Mouse (Mus musculus) G1E (cell line): ENCODE measurements around the gene Vangl2. TPM values are rescaled to one million over a fixed set of nuclear protein-coding genes. Genes with fewer than 3 reads are reported as not detected.

Source experiments
- ATAC-seq: 2 replicates; pipeline ENCODE4 v1.8.0; 2016; ENCODE audit warnings: mild to moderate bottlenecking; ENCODE audit not compliant: insufficient number of reproducible peaks, poor library complexity, low FRiP score, severe bottlenecking; ENCODE audit errors: extremely low read depth
- DNase-seq: peaks from one replicate; pipeline ENCODE4 v3.0.0; 2012; ENCODE audit warnings: low spot score
- H3K27me3 ChIP-seq: 2 replicates; pipeline ENCODE4 v1.6.1; 2012; ENCODE audit warnings: mild to moderate bottlenecking, low read length, inconsistent platforms; ENCODE audit not compliant: insufficient read depth
- H3K36me3 ChIP-seq: replicated peaks from 2 replicates; pipeline ENCODE3; 2012; ENCODE audit warnings: mild to moderate bottlenecking, inconsistent platforms
- H3K4me1 ChIP-seq: 2 replicates; pipeline ENCODE4 v1.6.1; 2012; ENCODE audit warnings: low read depth, low read length, inconsistent platforms, mixed read lengths; ENCODE audit not compliant: insufficient read depth
- H3K4me3 ChIP-seq: 2 replicates; pipeline ENCODE4 v1.5.1; 2012; ENCODE audit warnings: low read depth, mild to moderate bottlenecking, inconsistent platforms, low read length, moderate library complexity, mixed read lengths
- H3K9me3 ChIP-seq: replicated peaks from 2 replicates; pipeline ENCODE4 v1.6.1; 2012; ENCODE audit warnings: inconsistent platforms
- CTCF ChIP-seq: IDR thresholded peaks from 2 replicates; pipeline ENCODE4 v1.5.1; 2012; ENCODE audit warnings: low read depth, low read length, inconsistent platforms, mixed read lengths
- GATA1 ChIP-seq: IDR thresholded peaks from 2 replicates; pipeline ENCODE4 v1.6.1; 2012; ENCODE audit warnings: borderline replicate concordance, low read length, inconsistent platforms, mixed read lengths
- GATA2 ChIP-seq: IDR thresholded peaks from 2 replicates; pipeline ENCODE4 v1.6.1; 2012; ENCODE audit warnings: low read depth, low read length, inconsistent platforms, borderline replicate concordance
- POLR2AphosphoS5 ChIP-seq: IDR thresholded peaks from 2 replicates; pipeline ENCODE4 v1.6.1; 2012; ENCODE audit warnings: low read depth, low read length, inconsistent platforms; ENCODE audit not compliant: insufficient replicate concordance
- TAL1 ChIP-seq: conservative IDR thresholded peaks from 2 replicates; pipeline ENCODE4 v1.6.1; 2012; ENCODE audit warnings: low read depth, low read length, inconsistent platforms, mixed read lengths
- polyA plus RNA-seq: library from polyadenylated mRNA; stranded (reverse); fragments of >175 nt; gene quantifications from 2 replicates; pipeline ENCODE4 v1.2.3, GENCODE M21; 2012
- total RNA-seq, 2 experiments: library from RNA; stranded (forward) in 1 of 2; stranded (reverse) in 1 of 2; fragments of 200-1000 nt in 1 of 2; fragments of >200 nt in 1 of 2; fragmentation: Nextera tagmentation in 1 of 2; gene quantifications; 2 replicates each; pipeline ENCODE4 v1.2.3; 2014 to 2017

Vangl2 gene
- total and polyA plus RNA-seq, 3 experiments = 0.05 TPM; not detected in 2

DNA sequence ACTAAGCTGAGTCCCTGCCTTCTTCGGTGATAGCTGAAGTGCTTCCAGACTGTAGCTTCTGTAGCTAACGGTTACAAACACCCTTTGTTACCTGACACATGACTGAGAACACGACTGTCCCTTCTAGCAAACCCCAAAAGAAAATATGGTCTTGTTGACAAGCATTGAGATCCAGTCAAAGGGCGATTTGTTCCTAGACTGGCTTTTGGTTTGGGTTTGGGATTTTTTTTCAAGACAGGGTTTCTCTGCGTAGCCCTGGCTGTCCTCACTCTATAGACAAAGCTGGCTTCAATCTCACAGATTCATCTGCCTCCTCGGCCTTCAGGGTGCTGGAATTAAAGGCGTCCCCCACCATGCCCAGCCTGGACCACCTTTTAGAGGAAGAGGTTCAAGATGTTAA is 31.5 kb downstream of the Vangl2 start:
- 0 out of 2 replicates have a peak, but pooled peaks cover 2% of the 10 kb centered on the region for H3K9me3 ChIP-seq

DNA sequence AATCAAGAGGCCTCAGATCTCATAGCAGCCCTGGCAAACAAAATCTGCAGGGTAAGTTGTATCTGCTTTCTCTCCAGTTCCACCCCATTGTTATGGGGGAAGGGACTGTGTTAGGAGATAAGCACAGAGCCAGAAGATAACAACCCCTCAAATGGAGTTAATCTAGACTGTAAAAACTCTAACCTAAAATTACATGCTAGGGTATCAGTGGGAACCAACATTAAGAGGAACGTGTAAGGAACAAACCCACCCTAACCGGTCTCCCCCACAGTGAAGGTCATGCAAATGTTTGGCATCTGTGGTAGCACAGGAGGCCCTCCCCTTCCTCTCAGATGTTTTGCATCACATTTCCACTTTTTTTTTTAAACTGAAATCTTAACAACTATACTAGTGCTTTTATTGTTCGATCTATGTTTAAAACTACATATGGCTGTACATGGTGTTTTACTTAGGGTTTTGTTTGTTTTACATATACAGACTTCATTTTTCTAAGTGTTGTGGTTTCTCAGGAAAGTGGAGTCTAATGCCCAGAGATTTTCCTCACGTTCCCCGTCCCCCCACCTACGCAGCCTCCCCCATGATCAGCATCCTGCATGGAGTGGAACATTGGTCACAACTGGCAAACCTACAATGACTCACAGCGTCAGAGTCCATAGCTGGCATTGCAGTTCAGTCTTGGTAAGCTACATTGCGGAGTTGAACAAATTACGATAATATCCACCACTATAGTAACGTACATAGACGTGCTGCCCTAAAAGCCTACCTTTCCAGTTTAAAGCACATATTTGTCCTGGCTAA is 33.1 kb downstream of the Vangl2 start:
- DNase-seq (no peak), ATAC-seq (no peak)
- TF ChIP-seq GATA1 = no peak
- no peak for TF ChIP-seq GATA2
- TF ChIP-seq POLR2AphosphoS5 = no peak
- TF ChIP-seq CTCF = no peak
- TF ChIP-seq TAL1 = no peak

More for the DNA sequence above, 31.5 kb downstream of the Vangl2 start:
- no peak for DNase-seq
- no peaks in the 10 kb centered on the region for H3K36me3 ChIP-seq
- H3K4me1 ChIP-seq = no peaks in the 10 kb centered on the region
- ATAC-seq = no peak
- TF ChIP-seq GATA2 (no peak), GATA1 (no peak), TAL1 (no peak), CTCF (no peak), POLR2AphosphoS5 (no peak)
- H3K4me3 ChIP-seq = no peak overlapping the region
- no peaks in the 10 kb centered on the region for H3K27me3 ChIP-seq

DNA sequence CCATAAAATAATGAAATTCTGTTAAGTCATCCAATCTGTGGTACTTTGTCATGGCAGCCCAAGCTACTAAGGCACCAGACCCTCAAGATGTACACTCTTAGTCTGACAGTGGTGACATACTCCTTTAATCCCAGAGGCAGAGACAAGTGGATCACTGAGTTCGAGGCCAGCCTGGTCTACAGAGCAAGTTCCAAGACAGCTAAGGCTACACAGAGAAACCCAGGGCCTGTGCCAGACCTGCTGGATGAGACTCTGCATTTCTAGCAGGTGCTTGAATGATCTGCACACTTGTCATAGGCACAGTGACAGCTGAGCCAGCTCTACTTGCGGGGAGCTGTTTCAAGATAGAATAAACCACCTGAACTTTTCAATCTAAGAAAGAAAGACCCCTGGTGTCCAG is 33.7 kb downstream of the Vangl2 start:
- TF ChIP-seq GATA1 (no peak), GATA2 (no peak), CTCF (no peak), POLR2AphosphoS5 (no peak), TAL1 (no peak)
- Histone ChIP-seq H3K4me3 (no peak overlapping the region), H3K36me3 (no peaks in the 10 kb centered on the region), H3K9me3 (no peaks in the 10 kb centered on the region), H3K27me3 (no peaks in the 10 kb centered on the region), H3K4me1 (no peaks in the 10 kb centered on the region)
- DNase-seq = no peak
- ATAC-seq = no peak

More for the DNA sequence above, 33.1 kb downstream of the Vangl2 start:
- no peaks in the 10 kb centered on the region for H3K27me3 ChIP-seq
- H3K4me1 ChIP-seq = no peaks in the 10 kb centered on the region
- no peak overlapping the region for H3K4me3 ChIP-seq
- H3K9me3 ChIP-seq = no peaks in the 10 kb centered on the region
- H3K36me3 ChIP-seq = no peaks in the 10 kb centered on the region

DNA sequence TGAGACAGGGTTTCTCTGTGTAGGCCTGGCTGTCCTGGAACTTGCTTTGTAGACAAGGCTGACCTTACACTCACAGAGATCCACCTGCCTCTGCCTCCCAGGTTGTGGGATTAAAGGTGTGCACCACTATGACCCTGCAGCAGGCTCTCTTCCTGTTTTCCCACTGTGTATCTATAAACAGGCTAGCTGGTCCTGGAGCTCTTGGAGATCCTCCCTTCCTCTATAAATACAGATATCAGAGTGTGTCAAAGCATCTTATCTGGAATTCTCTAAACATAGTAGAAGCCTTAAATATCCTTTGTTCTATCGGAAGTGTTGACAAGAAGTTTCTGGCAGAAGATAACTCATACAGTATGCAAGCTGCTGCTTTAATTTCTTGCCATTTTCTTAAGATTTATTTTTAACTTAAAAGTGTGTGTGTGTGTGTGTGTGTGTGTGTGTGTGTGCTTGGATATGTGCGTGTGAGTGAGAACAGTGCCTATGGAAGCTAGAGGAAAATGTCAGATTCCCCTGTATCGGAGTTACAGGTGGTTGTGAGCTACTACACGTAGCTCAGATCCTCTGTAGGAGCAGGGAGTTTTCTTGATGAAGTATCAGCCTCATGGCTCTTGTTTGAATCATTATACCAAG is 35.2 kb downstream of the Vangl2 start:
- DNase-seq (no peak), ATAC-seq (no peak)
- TF ChIP-seq CTCF (no peak), POLR2AphosphoS5 (no peak), GATA2 (no peak), GATA1 (no peak), TAL1 (no peak)

DNA sequence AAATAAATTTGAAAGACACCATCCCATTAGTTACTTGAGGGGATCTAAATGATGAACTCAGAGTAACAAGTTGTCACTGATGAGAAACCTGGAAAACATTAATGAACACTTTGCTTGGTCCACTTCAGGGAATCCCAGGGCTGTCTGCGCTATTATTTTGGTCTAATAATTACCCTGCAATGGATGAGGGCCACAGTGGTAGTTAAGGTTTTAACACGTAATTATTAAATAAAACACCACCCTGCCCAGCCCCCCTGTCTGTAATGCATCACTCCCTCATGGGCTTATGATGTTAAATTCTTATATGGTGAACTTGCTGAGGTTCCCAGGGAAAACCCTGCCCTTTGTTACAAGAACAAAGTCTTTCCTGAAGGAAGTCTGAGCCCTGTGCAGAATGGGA is 36.4 kb downstream of the Vangl2 start:
- no peak for DNase-seq
- Histone ChIP-seq H3K36me3 (no peaks in the 10 kb centered on the region), H3K4me3 (no peak overlapping the region), H3K27me3 (no peaks in the 10 kb centered on the region), H3K4me1 (no peaks in the 10 kb centered on the region), H3K9me3 (no peaks in the 10 kb centered on the region)
- TF ChIP-seq CTCF = no peak
- TF ChIP-seq GATA2 = no peak
- TF ChIP-seq TAL1 = no peak
- no peak for ATAC-seq

More for the DNA sequence above, 35.2 kb downstream of the Vangl2 start:
- no peaks in the 10 kb centered on the region for H3K9me3 ChIP-seq
- H3K4me3 ChIP-seq = no peak overlapping the region
- H3K36me3 ChIP-seq = no peaks in the 10 kb centered on the region
- H3K4me1 ChIP-seq = no peaks in the 10 kb centered on the region
- no peaks in the 10 kb centered on the region for H3K27me3 ChIP-seq

DNA sequence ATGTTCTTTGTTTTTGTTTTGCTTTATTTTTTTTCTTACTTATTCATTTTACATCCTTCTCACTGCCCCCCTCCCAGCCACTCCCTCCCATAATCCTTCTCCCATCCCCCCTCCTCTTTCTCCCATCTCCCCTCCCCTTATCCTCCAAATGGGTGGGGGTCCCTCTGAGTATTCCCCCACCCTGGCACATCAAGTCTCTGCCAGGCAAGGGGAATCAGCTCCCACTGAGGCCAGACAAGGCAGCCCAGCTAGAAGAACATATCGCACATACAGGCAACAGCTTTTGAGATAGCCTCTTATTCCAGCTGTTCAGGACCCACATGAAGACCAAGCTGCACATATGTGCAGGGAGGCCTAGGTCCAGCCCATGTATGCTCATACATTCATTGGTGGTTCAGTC is 44.1 kb downstream of the Vangl2 start:
- TF ChIP-seq TAL1 (no peak), POLR2AphosphoS5 (no peak), GATA2 (no peak), CTCF (no peak), GATA1 (no peak)
- Histone ChIP-seq H3K27me3 (no peaks in the 10 kb centered on the region), H3K36me3 (no peaks in the 10 kb centered on the region), H3K9me3 (no peaks in the 10 kb centered on the region), H3K4me3 (no peak overlapping the region), H3K4me1 (no peaks in the 10 kb centered on the region)
- ATAC-seq (no peak), DNase-seq (no peak)
